Mouse (Mus musculus) MEL (cell line): ENCODE measurements around the gene Pbx2. TPM values are rescaled to one million over a fixed set of nuclear protein-coding genes. Genes with fewer than 3 reads are reported as not detected.
A peak's percentile ranks its signal among the peaks of the same experiment; 100 is the strongest.

Experiments used
- DNase-seq: peaks from one replicate; pipeline ENCODE4 v3.0.0; 2011; ENCODE audit warnings: low read depth, low spot score
- H3K27ac ChIP-seq: 2 replicates; pipeline ENCODE4 v1.5.1; 2012; ENCODE audit warnings: low read depth, mild to moderate bottlenecking, control low read depth, low read length, moderate library complexity; ENCODE audit not compliant: control insufficient read depth
- H3K27me3 ChIP-seq, 2 experiments: fragments of 150-350 bp in 1 of 2; sonication (generic) in 1 of 2; 2 replicates each; pipeline ENCODE4 v1.6.1; 2012; ENCODE audit warnings: low read length in 2 of 2, mild to moderate bottlenecking in 2 of 2, improper control_type of control experiment in 1 of 2, moderate library complexity in 1 of 2; ENCODE audit not compliant: insufficient read depth in 2 of 2, control insufficient read depth in 1 of 2
- H3K36me3 ChIP-seq, 2 experiments: 2 replicates each; pipeline ENCODE4 v1.6.1; 2012 to 2014; ENCODE audit warnings: low read length in 2 of 2, improper control_type of control experiment in 1 of 2, inconsistent platforms in 1 of 2, mild to moderate bottlenecking in 1 of 2; ENCODE audit not compliant: insufficient read depth in 2 of 2, control insufficient read depth in 1 of 2
- H3K4me1 ChIP-seq, 2 experiments: fragments of 150-350 bp in 1 of 2; sonication (generic) in 1 of 2; 2 replicates each; pipeline ENCODE4 v1.6.1; 2012; ENCODE audit warnings: low read length in 2 of 2, improper control_type of control experiment in 1 of 2, mild to moderate bottlenecking in 1 of 2; ENCODE audit not compliant: insufficient read depth in 2 of 2, control insufficient read depth in 1 of 2
- H3K4me3 ChIP-seq, 2 experiments: fragments of 150-350 bp in 1 of 2; sonication (generic) in 1 of 2; 2 replicates each; pipeline ENCODE4 v1.5.1; 2012; ENCODE audit warnings: low read depth in 2 of 2, low read length in 2 of 2, mild to moderate bottlenecking in 2 of 2, moderate library complexity in 2 of 2, control low read depth in 1 of 2, improper control_type of control experiment in 1 of 2; ENCODE audit not compliant: control insufficient read depth in 1 of 2, insufficient read depth in 1 of 2
- H3K79me2 ChIP-seq: 2 replicates; pipeline ENCODE4 v1.6.1; 2012; ENCODE audit warnings: mild to moderate bottlenecking, low read length, moderate library complexity; ENCODE audit not compliant: control insufficient read depth, poor library complexity, insufficient read depth
- H3K9ac ChIP-seq: 2 replicates; pipeline ENCODE4 v1.6.1; 2012; ENCODE audit warnings: low read depth, mild to moderate bottlenecking, control low read depth, low read length, moderate library complexity; ENCODE audit not compliant: control insufficient read depth, poor library complexity, severe bottlenecking
- H3K9me3 ChIP-seq: fragments of 150-350 bp; sonication (generic); replicated peaks from 2 replicates; pipeline ENCODE4 v1.6.1; 2012; ENCODE audit warnings: mild to moderate bottlenecking, low read length, improper control_type of control experiment, moderate library complexity; ENCODE audit not compliant: insufficient read depth
- BHLHE40 ChIP-seq: IDR thresholded peaks from 2 replicates; pipeline ENCODE4 v1.6.1; 2012; ENCODE audit warnings: low read depth, mild to moderate bottlenecking, inconsistent platforms, low read length, improper control_type of control experiment, borderline replicate concordance
- CHD1 ChIP-seq: IDR thresholded peaks from 2 replicates; pipeline ENCODE4 v1.6.1; 2012; ENCODE audit warnings: low read depth, mild to moderate bottlenecking, inconsistent platforms, low read length, improper control_type of control experiment
- CHD2 ChIP-seq: IDR thresholded peaks from 2 replicates; pipeline ENCODE4 v1.6.1; 2011; ENCODE audit warnings: low read length, improper control_type of control experiment
- CTCF ChIP-seq, 3 experiments: IDR thresholded peaks in 2 of 3; conservative IDR thresholded peaks in 1 of 3; 2 replicates each; pipeline ENCODE4 v1.5.1; 2011 to 2012; ENCODE audit warnings: low read length in 3 of 3, low read depth in 2 of 3, mild to moderate bottlenecking in 2 of 3, improper control_type of control experiment in 1 of 3, inconsistent platforms in 1 of 3, mixed read lengths in 1 of 3, moderate library complexity in 1 of 3; ENCODE audit not compliant: control insufficient read depth in 1 of 3, insufficient read depth in 1 of 3, poor library complexity in 1 of 3, severe bottlenecking in 1 of 3
- E2F4 ChIP-seq: IDR thresholded peaks from 2 replicates; pipeline ENCODE4 v1.6.1; 2011; ENCODE audit warnings: low read depth, low read length, improper control_type of control experiment, borderline replicate concordance
- EP300 ChIP-seq, 2 experiments: IDR thresholded peaks; 2 replicates each; pipeline ENCODE4 v1.6.1; 2011; ENCODE audit warnings: improper control_type of control experiment in 2 of 2, low read length in 2 of 2, low read depth in 1 of 2, mild to moderate bottlenecking in 1 of 2
- ETS1 ChIP-seq: IDR thresholded peaks from 2 replicates; pipeline ENCODE4 v1.6.1; 2012; ENCODE audit warnings: low read depth, mild to moderate bottlenecking, inconsistent platforms, low read length, improper control_type of control experiment, moderate library complexity
- GABPA ChIP-seq: IDR thresholded peaks from 2 replicates; pipeline ENCODE4 v1.6.1; 2012; ENCODE audit warnings: low read depth, mild to moderate bottlenecking, inconsistent platforms, low read length, improper control_type of control experiment, moderate library complexity
- GATA1 ChIP-seq: IDR thresholded peaks from 2 replicates; pipeline ENCODE4 v1.6.1; 2011; ENCODE audit warnings: low read depth, low read length, improper control_type of control experiment
- HCFC1 ChIP-seq: IDR thresholded peaks from 2 replicates; pipeline ENCODE4 v1.6.1; 2012; ENCODE audit warnings: low read depth, mild to moderate bottlenecking, inconsistent platforms, low read length, improper control_type of control experiment, moderate library complexity
- JUND ChIP-seq: IDR thresholded peaks from 2 replicates; pipeline ENCODE4 v1.6.1; 2011; ENCODE audit warnings: low read depth, mild to moderate bottlenecking, improper control_type of control experiment, low read length
- MAFK ChIP-seq: IDR thresholded peaks from 2 replicates; pipeline ENCODE4 v1.6.1; 2011; ENCODE audit warnings: low read depth, mild to moderate bottlenecking, low read length, improper control_type of control experiment, borderline replicate concordance
- MAX ChIP-seq: IDR thresholded peaks from 2 replicates; pipeline ENCODE4 v1.6.1; 2011; ENCODE audit warnings: low read length, improper control_type of control experiment
- MAZ ChIP-seq: IDR thresholded peaks from 2 replicates; pipeline ENCODE4 v1.6.1; 2012; ENCODE audit warnings: low read depth, mild to moderate bottlenecking, inconsistent platforms, low read length, improper control_type of control experiment
- MEF2A ChIP-seq: IDR thresholded peaks from 2 replicates; pipeline ENCODE4 v1.6.1; 2014; ENCODE audit warnings: low read depth, mild to moderate bottlenecking, inconsistent platforms, low read length, improper control_type of control experiment; ENCODE audit not compliant: poor library complexity, insufficient replicate concordance, severe bottlenecking; ENCODE audit errors: extremely low read depth
- NELFE ChIP-seq: IDR thresholded peaks from 2 replicates; pipeline ENCODE4 v1.6.1; 2011; ENCODE audit warnings: low read depth, low read length, improper control_type of control experiment
- NRF1 ChIP-seq: IDR thresholded peaks from 2 replicates; pipeline ENCODE4 v1.6.1; 2014; ENCODE audit warnings: low read depth, mild to moderate bottlenecking, inconsistent platforms, low read length, improper control_type of control experiment, moderate library complexity; ENCODE audit not compliant: poor library complexity, insufficient read depth, severe bottlenecking
- POLR2AphosphoS5 ChIP-seq: IDR thresholded peaks from 2 replicates; pipeline ENCODE4 v1.6.1; 2012; ENCODE audit warnings: low read depth, borderline replicate concordance, mild to moderate bottlenecking, inconsistent platforms, low read length, moderate library complexity, mixed read lengths
- RCOR1 ChIP-seq: IDR thresholded peaks from 2 replicates; pipeline ENCODE4 v1.6.1; 2012; ENCODE audit warnings: low read depth, mild to moderate bottlenecking, inconsistent platforms, low read length, improper control_type of control experiment
- SIN3A ChIP-seq: IDR thresholded peaks from 2 replicates; pipeline ENCODE4 v1.6.1; 2012; ENCODE audit warnings: low read length, improper control_type of control experiment, inconsistent platforms
- SMC3 ChIP-seq: IDR thresholded peaks from 2 replicates; pipeline ENCODE4 v1.6.1; 2011; ENCODE audit warnings: low read depth, low read length, improper control_type of control experiment
- TAL1 ChIP-seq: IDR thresholded peaks from 2 replicates; pipeline ENCODE4 v1.6.1; 2012; ENCODE audit warnings: mild to moderate bottlenecking, inconsistent platforms, low read length, moderate library complexity, mixed read lengths
- UBTF ChIP-seq: IDR thresholded peaks from 2 replicates; pipeline ENCODE4 v1.6.1; 2012; ENCODE audit warnings: low read depth, mild to moderate bottlenecking, inconsistent platforms, low read length, improper control_type of control experiment, moderate library complexity, borderline replicate concordance; ENCODE audit not compliant: insufficient read depth
- USF1 ChIP-seq: IDR thresholded peaks from 2 replicates; pipeline ENCODE4 v1.6.1; 2014; ENCODE audit warnings: low read depth, mild to moderate bottlenecking, inconsistent platforms, low read length, improper control_type of control experiment, moderate library complexity
- USF2 ChIP-seq, 2 experiments: IDR thresholded peaks; 2 replicates each; pipeline ENCODE4 v1.6.1; 2011 to 2012; ENCODE audit warnings: improper control_type of control experiment in 2 of 2, low read length in 2 of 2, borderline replicate concordance in 1 of 2, inconsistent platforms in 1 of 2, low read depth in 1 of 2, mild to moderate bottlenecking in 1 of 2; ENCODE audit not compliant: insufficient read depth in 1 of 2
- ZC3H11A ChIP-seq: IDR thresholded peaks from 2 replicates; pipeline ENCODE4 v1.6.1; 2012; ENCODE audit warnings: low read depth, mild to moderate bottlenecking, inconsistent platforms, low read length, improper control_type of control experiment
- ZKSCAN1 ChIP-seq: IDR thresholded peaks from 2 replicates; pipeline ENCODE4 v1.6.1; 2012; ENCODE audit warnings: low read depth, mild to moderate bottlenecking, inconsistent platforms, low read length, improper control_type of control experiment, moderate library complexity
- ZNF384 ChIP-seq: IDR thresholded peaks from 2 replicates; pipeline ENCODE4 v1.6.1; 2012; ENCODE audit warnings: low read depth, mild to moderate bottlenecking, inconsistent platforms, low read length, improper control_type of control experiment
- polyA plus RNA-seq, 2 experiments: library from polyadenylated mRNA; stranded (reverse) in 1 of 2; unstranded in 1 of 2; fragments of >175 nt in 1 of 2; fragments of >200 nt in 1 of 2; gene quantifications; 2 replicates each; pipeline versions ENCODE4 v1.2.1 to v1.2.4; 2012; ENCODE audit warnings: low replicate concordance in 2 of 2, low read depth in 1 of 2; ENCODE audit not compliant: insufficient read length in 2 of 2, insufficient read depth in 1 of 2, missing spikeins in 1 of 2
- total RNA-seq: library from RNA; depleted of rRNA; stranded (reverse); fragments of 300-350 nt; gene quantifications from 2 replicates; pipeline ENCODE4 v1.2.3, GENCODE M21; 2012

The Pbx2 gene
- total and polyA plus RNA-seq, 3 experiments: 40.3 to 76.7 TPM; not detected in 1

- H3K79me2 ChIP-seq: peaks cover 32% of the 10 kb centered on the region
- no peaks in the 10 kb centered on the region for H3K27me3 ChIP-seq
- TF ChIP-seq MAZ (no peak), ETS1 (no peak), NELFE (no peak), CHD1 (no peak), USF1 (no peak), CHD2 (no peak), EP300 (IDR thresholded peaks at IDR 0.05; ENCODE audit: low read depth in 1 of 2, low read length in 2 of 2) (no peak), ZKSCAN1 (no peak), TAL1 (no peak), USF2 (IDR thresholded peaks at IDR 0.05; ENCODE audit: borderline replicate concordance in 1 of 2, insufficient read depth in 1 of 2, low read depth in 1 of 2, low read length in 2 of 2) (no peak), CTCF (IDR thresholded peaks at IDR 0.05 in 2 of 3, conservative IDR thresholded peaks at IDR 0.05 in 1 of 3; ENCODE audit: control insufficient read depth in 1 of 3, insufficient read depth in 1 of 3, low read depth in 2 of 3, low read length in 3 of 3, poor library complexity in 1 of 3, severe bottlenecking in 1 of 3) (no peak), GATA1 (no peak), MAX (no peak), POLR2AphosphoS5 (no peak), GABPA (no peak), E2F4 (no peak)
- no peak overlapping the region for H3K9ac ChIP-seq
- no peak for DNase-seq
- peaks cover 11 to 40% of the 10 kb centered on the region in 2 experiments; a peak in 3 of 4 replicates for H3K4me1 ChIP-seq
- H3K4me3 ChIP-seq: no peak overlapping the region
- no peak overlapping the region for H3K27ac ChIP-seq
- peaks cover 0 to 23% of the 10 kb centered on the region in 2 experiments; a peak in 2 of 4 replicates for H3K36me3 ChIP-seq
- no peaks in the 10 kb centered on the region for H3K9me3 ChIP-seq
These were observed 20.0 kb downstream of the Pbx2 start for GRCm38 (mm10) chr17:34611050-34611449.

GRCm38 (mm10) chr17:34613054-34613645 lies 22.1 kb downstream of the Pbx2 start:
- peaks cover 11% of the 10 kb centered on the region; the same call in 1 of the 2 replicates for H3K79me2 ChIP-seq
- peak overlapping the region; percentile 48 for H3K9ac ChIP-seq
- peak overlapping the region; percentile 91 for H3K27ac ChIP-seq
- H3K27me3 ChIP-seq: no peaks in the 10 kb centered on the region
- H3K36me3 ChIP-seq: peaks cover 0 to 16% of the 10 kb centered on the region in 2 experiments; a peak in 2 of 4 replicates
- H3K4me1 ChIP-seq: peaks cover 7 to 27% of the 10 kb centered on the region in 2 experiments; a peak in 3 of 4 replicates
- no peaks in the 10 kb centered on the region for H3K9me3 ChIP-seq
- peak; percentile 87 for DNase-seq
- H3K4me3 ChIP-seq: no peak overlapping the region
- TF ChIP-seq BHLHE40 (no peak), ZC3H11A (no peak), CTCF (IDR thresholded peaks at IDR 0.05 in 2 of 3, conservative IDR thresholded peaks at IDR 0.05 in 1 of 3; ENCODE audit: control insufficient read depth in 1 of 3, insufficient read depth in 1 of 3, low read depth in 2 of 3, low read length in 3 of 3, poor library complexity in 1 of 3, severe bottlenecking in 1 of 3) (no peak), MAFK (peak; percentile 20; the same call in 1 of the 2 replicates), SIN3A (peak; percentile 80), RCOR1 (peak; percentile 69), MAX (no peak), SMC3 (peak; percentile 2; the same call in 1 of the 2 replicates), UBTF (no peak), POLR2AphosphoS5 (no peak), JUND (no peak), NRF1 (no peak), E2F4 (no peak), GABPA (no peak), ZNF384 (peak; percentile 94), USF1 (no peak), NELFE (no peak), CHD1 (no peak), ETS1 (peak; percentile 91), MEF2A (no peak), HCFC1 (0 out of 2 replicates have a peak, but pooled peaks have one; percentile 39)
